Mouse (Mus musculus) testis, adult 2 months (tissue): ENCODE measurements around the gene Setx.

Experiments used
- CTCF ChIP-seq: fragments of 200-500 bp; IDR thresholded peaks from 2 replicates; pipeline ENCODE4 v1.5.1; 2012; ENCODE audit warnings: low read depth, mild to moderate bottlenecking, inconsistent platforms, low read length, moderate library complexity; ENCODE audit not compliant: control insufficient read depth, insufficient read depth, insufficient replicate concordance
- POLR2A ChIP-seq: fragments of 200-500 bp; IDR thresholded peaks from 2 replicates; pipeline ENCODE4 v1.6.1; 2012; ENCODE audit warnings: low read depth, mild to moderate bottlenecking, inconsistent platforms, low read length, moderate library complexity; ENCODE audit not compliant: control insufficient read depth

DNA sequence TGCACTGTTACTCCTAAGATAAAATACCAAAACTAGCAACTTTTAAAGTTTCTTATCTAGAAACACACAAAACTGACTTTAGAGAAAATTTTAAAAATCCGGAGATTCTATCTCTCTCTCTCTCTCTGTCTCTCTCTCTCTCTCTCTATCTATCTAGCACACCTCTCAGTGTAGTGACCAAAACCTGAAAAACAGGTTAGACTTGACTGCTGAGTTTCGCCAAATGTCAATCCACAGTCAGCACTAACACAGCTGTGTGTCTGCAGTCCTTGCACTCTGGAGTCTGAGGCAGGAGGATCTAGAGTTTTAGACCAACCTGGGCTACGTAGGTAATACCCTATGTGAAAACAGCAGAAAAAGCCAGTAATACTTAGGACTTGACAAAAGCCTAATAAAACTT, 50.9 kb downstream of the Setx start:
- TF ChIP-seq CTCF (no peak), POLR2A (no peak)
